Mouse (Mus musculus): ENCODE measurements around the gene Arfip1.

The Arfip1 gene

DNA sequence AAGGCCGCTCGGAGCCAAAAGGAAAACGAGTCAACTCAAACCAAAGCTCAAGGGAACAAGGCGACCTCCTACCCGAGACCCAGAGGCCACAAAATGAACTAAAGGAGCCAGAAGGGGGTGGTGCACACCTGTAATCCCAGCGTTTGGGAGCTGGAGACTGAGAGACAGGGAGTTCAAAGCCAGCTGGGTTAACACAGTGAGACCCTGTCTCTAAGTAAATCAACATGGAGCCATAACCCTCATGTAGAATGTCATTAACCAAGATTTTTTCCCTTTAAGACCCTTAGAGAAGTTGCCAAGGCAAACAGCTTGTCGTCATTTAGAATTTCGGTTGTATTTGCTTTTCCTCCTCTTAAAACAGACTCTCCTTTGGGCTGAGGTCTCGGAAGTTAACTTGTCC, 133.4 kb downstream of the Arfip1 start:
- DNase-seq: no peak

DNA sequence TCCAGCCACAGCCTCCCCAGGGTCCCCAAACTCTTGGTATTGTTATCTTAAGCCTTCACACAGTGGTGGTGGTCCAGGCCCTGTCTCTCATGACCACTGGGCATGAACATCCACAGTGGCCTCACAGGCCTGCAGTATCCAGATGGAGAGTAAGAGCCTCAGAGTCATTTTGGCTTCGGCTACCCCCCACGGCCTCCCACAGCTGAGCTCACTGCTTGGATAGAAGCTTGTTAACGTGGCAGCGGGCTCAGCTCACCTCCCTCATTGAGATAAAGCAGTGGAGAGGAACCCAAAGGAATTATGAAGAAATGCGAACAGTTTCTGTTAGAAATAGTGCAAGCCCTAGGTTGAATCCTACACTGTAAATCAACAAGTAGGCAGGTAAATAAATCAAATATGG, 134.6 kb downstream of the Arfip1 start:
- no peak for DNase-seq

Data from B cell, adult 2 months (primary cell).